Mouse (Mus musculus) urinary bladder, postnatal 25 days (tissue): ENCODE results near the gene Gmfb.
A peak's percentile ranks its signal among the peaks of the same experiment; 100 is the strongest.

Source experiments
- DNase-seq: peaks from one replicate; pipeline ENCODE4 v3.0.0; 2022; ENCODE audit warnings: low spot score

The Gmfb gene

GRCm38 (mm10) chr14:46803259-46803658 is 18.8 kb downstream of the Gmfb start:
- no peak for DNase-seq

- DNase-seq, result no peak
Observed at GRCm38 (mm10) chr14:46800684-46801345, 21.2 kb downstream of the Gmfb start.

- DNase-seq, result no peak
Observed at GRCm38 (mm10) chr14:46794157-46794556, 27.9 kb downstream of the Gmfb start.

- DNase-seq, result no peak
Observed at GRCm38 (mm10) chr14:46790723-46791122, 31.3 kb downstream of the Gmfb start.

- DNase-seq, result no peak
Observed at GRCm38 (mm10) chr14:46790303-46790702, 31.7 kb downstream of the Gmfb start.

- no peak for DNase-seq
Observed at GRCm38 (mm10) chr14:46788505-46788901, 33.5 kb downstream of the Gmfb start.

GRCm38 (mm10) chr14:46787787-46788504 is 34.1 kb downstream of the Gmfb start, which contains the start of gene Cnih1:
Gene Cnih1, minus strand, starts transcription at chr14:46788411.
- DNase-seq, result peak; percentile 93

- no peak for DNase-seq
Observed at GRCm38 (mm10) chr14:46787454-46787786, 34.6 kb downstream of the Gmfb start.

- no peak for DNase-seq
Observed at GRCm38 (mm10) chr14:46785247-46785646, 36.8 kb downstream of the Gmfb start.

- no peak for DNase-seq
Observed at GRCm38 (mm10) chr14:46783327-46783926, 38.6 kb downstream of the Gmfb start.

GRCm38 (mm10) chr14:46782187-46782828 is 39.7 kb downstream of the Gmfb start:
- no peak for DNase-seq

GRCm38 (mm10) chr14:46781086-46781485 is 41.0 kb downstream of the Gmfb start:
- no peak for DNase-seq

- no peak for DNase-seq
Observed at GRCm38 (mm10) chr14:46779217-46779616, 42.8 kb downstream of the Gmfb start.

GRCm38 (mm10) chr14:46778756-46779155 is 43.3 kb downstream of the Gmfb start:
- no peak for DNase-seq

GRCm38 (mm10) chr14:46770036-46770435 is 52.0 kb downstream of the Gmfb start:
- DNase-seq, result no peak

GRCm38 (mm10) chr14:46767116-46767515 is 54.9 kb downstream of the Gmfb start:
- no peak for DNase-seq

GRCm38 (mm10) chr14:46761186-46761585 is 60.9 kb downstream of the Gmfb start:
- no peak for DNase-seq

GRCm38 (mm10) chr14:46760355-46761029 is 61.5 kb downstream of the Gmfb start, which contains the start of gene Cdkn3:
Gene Cdkn3, plus strand, starts transcription at chr14:46760541.
- peak; percentile 78 for DNase-seq

GRCm38 (mm10) chr14:46759970-46760354 is 62.1 kb downstream of the Gmfb start:
- no peak for DNase-seq
